Mouse (Mus musculus) embryonic facial prominence, embryonic 11.5 days (tissue): ENCODE measurements around the gene Med25. TPM values are rescaled to one million over a fixed set of nuclear protein-coding genes. Genes with fewer than 3 reads are reported as not detected.

Experiments
- ATAC-seq: fragments of 200-750 bp; cut with Nextera tagmentation; replicated peaks from 2 replicates; pipeline ENCODE4 v1.8.0; 2017; ENCODE audit warnings: low read depth; ENCODE audit not compliant: insufficient number of reproducible peaks, low FRiP score, low TSS enrichment
- DNase-seq: peaks from one replicate; pipeline ENCODE4 v3.0.0-alpha.2; 2015; ENCODE audit warnings: low spot score
- H3K27ac ChIP-seq: fragments of 300-500 bp; sonication (generic); replicated peaks from 2 replicates; pipeline ENCODE4 v1.5.1; 2014; ENCODE audit warnings: mild to moderate bottlenecking, low read depth, low read length, control low read depth
- H3K27me3 ChIP-seq: fragments of 300-500 bp; sonication (generic); 2 replicates; pipeline ENCODE4 v1.6.1; 2014; ENCODE audit warnings: mild to moderate bottlenecking, low read length, moderate library complexity, mixed read lengths; ENCODE audit not compliant: control insufficient read depth, insufficient read depth
- H3K36me3 ChIP-seq: fragments of 300-500 bp; sonication (generic); replicated peaks from 2 replicates; pipeline ENCODE4 v1.6.1; 2014; ENCODE audit warnings: low read depth, mild to moderate bottlenecking, low read length, moderate library complexity, mixed read lengths; ENCODE audit not compliant: control insufficient read depth, insufficient read depth
- H3K4me1 ChIP-seq: fragments of 300-500 bp; sonication (generic); 2 replicates; pipeline ENCODE4 v1.6.1; 2014; ENCODE audit warnings: low read length, mixed read lengths; ENCODE audit not compliant: control insufficient read depth, insufficient read depth
- H3K4me2 ChIP-seq: fragments of 300-500 bp; sonication (generic); 2 replicates; pipeline ENCODE4 v1.6.1; 2014; ENCODE audit warnings: low read depth, mild to moderate bottlenecking, control low read depth, low read length, moderate library complexity
- H3K4me3 ChIP-seq: fragments of 300-500 bp; sonication (generic); 2 replicates; pipeline ENCODE4 v1.5.1; 2014; ENCODE audit warnings: low read depth, low read length, control low read depth
- H3K9ac ChIP-seq: fragments of 300-500 bp; sonication (generic); replicated peaks from 2 replicates; pipeline ENCODE4 v1.6.1; 2014; ENCODE audit warnings: mild to moderate bottlenecking, control low read depth, low read length
- H3K9me3 ChIP-seq: fragments of 300-500 bp; sonication (generic); replicated peaks from 2 replicates; pipeline ENCODE4 v1.6.1; 2016; ENCODE audit warnings: mild to moderate bottlenecking, low read length, inconsistent platforms, mixed read lengths; ENCODE audit not compliant: control insufficient read depth
- WGBS: fragments of 180-500 bp; shearing (Covaris S2); extraction: QIAGEN DNeasy Blood & Tissue Kit; methylation state at CpG from one replicate; pipeline ENCODE4 v1.1.7; 2014; 5-methylcytosine and 5-hydroxymethylcytosine counted together
- polyA plus RNA-seq: library from polyadenylated mRNA; unstranded; fragments of >200 nt; fragmentation: Nextera tagmentation; extraction: Ambion mirVana; gene quantifications from 2 replicates; pipeline ENCODE4 v1.2.1, GENCODE M21; 2014

The Med25 gene
- polyA plus RNA-seq, 1 experiment from 2014 or later: 44.5 TPM

GRCm38 (mm10) chr7:44847772-44848171, 44.7 kb downstream of the Med25 start:
- H3K27me3 ChIP-seq: no peaks in the 10 kb centered on the region
- H3K9ac ChIP-seq: peak overlapping the region; percentile 19; the same call in 1 of the 2 replicates
- peak overlapping the region; percentile 69 for H3K4me3 ChIP-seq
- peaks cover 3% of the 10 kb centered on the region; the same call in 1 of the 2 replicates for H3K4me1 ChIP-seq
- ATAC-seq (no peak), DNase-seq (no peak)
- peaks cover 8% of the 10 kb centered on the region for H3K36me3 ChIP-seq
- no peaks in the 10 kb centered on the region for H3K9me3 ChIP-seq
- peak overlapping the region; percentile 62 for H3K4me2 ChIP-seq
- 79% methylated on average over 5 of the region's 5 CpGs for WGBS
- no peak overlapping the region for H3K27ac ChIP-seq

- no peak for ATAC-seq
- Histone ChIP-seq H3K27ac (no peak overlapping the region), H3K4me1 (peaks cover 3% of the 10 kb centered on the region; the same call in 1 of the 2 replicates), H3K9ac (no peak overlapping the region), H3K27me3 (no peaks in the 10 kb centered on the region), H3K36me3 (peaks cover 8% of the 10 kb centered on the region), H3K4me2 (no peak overlapping the region), H3K4me3 (no peak overlapping the region), H3K9me3 (no peaks in the 10 kb centered on the region)
- 95% methylated on average over 7 of the region's 7 CpGs for WGBS
- DNase-seq: no peak
These were observed 45.7 kb downstream of the Med25 start for GRCm38 (mm10) chr7:44846804-44847203.

- ATAC-seq: no peak
- H3K4me3 ChIP-seq: no peak overlapping the region
- no peak for DNase-seq
- 88% methylated on average over 10 of the region's 10 CpGs for WGBS
- no peak overlapping the region for H3K27ac ChIP-seq
- H3K9me3 ChIP-seq: no peaks in the 10 kb centered on the region
- H3K36me3 ChIP-seq: peaks cover 8% of the 10 kb centered on the region
- peaks cover 3% of the 10 kb centered on the region; the same call in 1 of the 2 replicates for H3K4me1 ChIP-seq
- peaks cover 5% of the 10 kb centered on the region for H3K27me3 ChIP-seq
- H3K4me2 ChIP-seq: no peak overlapping the region
- no peak overlapping the region for H3K9ac ChIP-seq
These were observed 47.5 kb downstream of the Med25 start for GRCm38 (mm10) chr7:44845006-44845405.

- no peak overlapping the region for H3K9ac ChIP-seq
- 92% methylated on average over 8 of the region's 8 CpGs for WGBS
- H3K36me3 ChIP-seq: peaks cover 8% of the 10 kb centered on the region
- no peak for DNase-seq
- peaks cover 5% of the 10 kb centered on the region; the same call in 1 of the 2 replicates for H3K4me1 ChIP-seq
- no peaks in the 10 kb centered on the region for H3K9me3 ChIP-seq
- no peak overlapping the region for H3K4me2 ChIP-seq
- H3K4me3 ChIP-seq: no peak overlapping the region
- peaks cover 9% of the 10 kb centered on the region for H3K27me3 ChIP-seq
- no peak overlapping the region for H3K27ac ChIP-seq
- no peak for ATAC-seq
These were observed 50.6 kb downstream of the Med25 start for GRCm38 (mm10) chr7:44841825-44842463.

GRCm38 (mm10) chr7:44840426-44840825, 52.1 kb downstream of the Med25 start:
- Histone ChIP-seq H3K9me3 (no peaks in the 10 kb centered on the region), H3K27ac (no peak overlapping the region), H3K36me3 (peaks cover 8% of the 10 kb centered on the region), H3K4me2 (peak overlapping the region; percentile 61), H3K4me3 (no peak overlapping the region), H3K9ac (no peak overlapping the region), H3K27me3 (peaks cover 9% of the 10 kb centered on the region), H3K4me1 (peaks cover 5% of the 10 kb centered on the region; the same call in 1 of the 2 replicates)
- no peak for ATAC-seq
- DNase-seq: no peak
- 59% methylated on average over 14 of the region's 14 CpGs for WGBS

GRCm38 (mm10) chr7:44839491-44840191, 52.9 kb downstream of the Med25 start:
- DNase-seq (peak; percentile 54), ATAC-seq (peak; percentile 24)
- Histone ChIP-seq H3K9ac (peak overlapping the region; percentile 47), H3K4me2 (peak overlapping the region; percentile 61), H3K27ac (no peak overlapping the region; the same call in 1 of the 2 replicates), H3K4me3 (peak overlapping the region; percentile 23), H3K27me3 (peaks cover 9% of the 10 kb centered on the region), H3K36me3 (peaks cover 8% of the 10 kb centered on the region), H3K9me3 (no peaks in the 10 kb centered on the region), H3K4me1 (peaks cover 5% of the 10 kb centered on the region; the same call in 1 of the 2 replicates)
- 1% methylated on average over 58 of the region's 58 CpGs for WGBS

- DNase-seq: no peak
These were observed 53.4 kb downstream of the Med25 start for GRCm38 (mm10) chr7:44839171-44839490.

GRCm38 (mm10) chr7:44838073-44838472, 54.4 kb downstream of the Med25 start:
- Histone ChIP-seq H3K9ac (no peak overlapping the region), H3K4me2 (no peak overlapping the region), H3K4me3 (no peak overlapping the region), H3K36me3 (no peaks in the 10 kb centered on the region; the same call in 1 of the 2 replicates), H3K27ac (no peak overlapping the region), H3K27me3 (peaks cover 9% of the 10 kb centered on the region), H3K4me1 (peaks cover 5% of the 10 kb centered on the region; the same call in 1 of the 2 replicates), H3K9me3 (no peaks in the 10 kb centered on the region)
- WGBS: 89% methylated on average over 6 of the region's 6 CpGs
- DNase-seq (no peak), ATAC-seq (no peak)

More at GRCm38 (mm10) chr7:44839171-44839490, 53.4 kb downstream of the Med25 start:
- peaks cover 9% of the 10 kb centered on the region for H3K27me3 ChIP-seq
- WGBS: 27% methylated on average over 11 of the region's 11 CpGs
- peaks cover 6% of the 10 kb centered on the region for H3K36me3 ChIP-seq
- H3K4me3 ChIP-seq: peak overlapping the region; percentile 23
- H3K9ac ChIP-seq: no peak overlapping the region; the same call in 1 of the 2 replicates
- no peaks in the 10 kb centered on the region for H3K9me3 ChIP-seq
- no peak for ATAC-seq
- H3K27ac ChIP-seq: no peak overlapping the region
- peak overlapping the region; percentile 61 for H3K4me2 ChIP-seq
- peaks cover 5% of the 10 kb centered on the region; the same call in 1 of the 2 replicates for H3K4me1 ChIP-seq
